Mouse (Mus musculus) thymus, postnatal 10 days (tissue): Measurements from ENCODE around the gene Aff1.

ENCODE experiments used
- DNase-seq, 2 experiments: peaks; one replicate each; pipeline ENCODE4 v3.0.0; 2021; ENCODE audit warnings: low spot score in 2 of 2

Gene Aff1

DNA sequence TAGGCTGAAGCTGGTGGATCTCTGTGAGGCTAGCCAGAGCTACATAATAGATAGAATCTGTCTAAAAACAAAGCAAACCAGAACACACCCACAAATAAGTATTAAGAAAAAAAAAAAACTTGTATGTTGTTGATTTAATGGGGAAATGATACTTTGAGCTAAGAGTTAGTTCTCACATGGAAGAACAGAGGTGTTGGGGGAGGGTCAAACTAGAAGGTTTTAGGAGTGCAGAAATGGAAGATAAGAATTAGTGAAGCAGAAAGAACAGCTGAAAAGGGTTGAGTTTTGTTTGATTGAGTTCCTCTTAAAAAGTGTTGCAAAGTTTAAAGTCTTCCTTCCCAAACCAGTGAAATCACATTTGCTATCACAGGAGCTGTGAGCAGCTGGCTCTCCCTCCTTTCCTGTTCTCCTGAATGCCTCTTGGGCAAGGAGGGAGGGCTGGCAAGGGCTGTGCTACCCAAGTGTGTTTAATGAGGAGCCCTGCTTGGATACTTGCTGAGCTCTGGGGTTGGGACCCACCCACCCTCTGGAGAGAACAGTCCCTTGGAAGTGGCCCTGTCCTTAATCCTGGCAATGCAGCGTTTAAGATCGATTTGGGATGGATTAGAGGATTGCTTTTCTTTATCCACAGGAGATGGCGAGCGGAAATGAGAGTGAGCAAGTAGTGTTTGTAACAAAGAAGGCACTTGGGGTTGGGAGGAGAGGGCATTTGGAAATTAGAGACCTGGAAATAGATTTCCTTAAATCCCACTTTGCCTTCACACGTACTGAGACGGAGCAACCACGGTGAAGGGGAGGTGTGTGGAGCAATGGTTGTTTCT lies 57.5 kb downstream of the Aff1 start:
- DNase-seq, result no peak

DNA sequence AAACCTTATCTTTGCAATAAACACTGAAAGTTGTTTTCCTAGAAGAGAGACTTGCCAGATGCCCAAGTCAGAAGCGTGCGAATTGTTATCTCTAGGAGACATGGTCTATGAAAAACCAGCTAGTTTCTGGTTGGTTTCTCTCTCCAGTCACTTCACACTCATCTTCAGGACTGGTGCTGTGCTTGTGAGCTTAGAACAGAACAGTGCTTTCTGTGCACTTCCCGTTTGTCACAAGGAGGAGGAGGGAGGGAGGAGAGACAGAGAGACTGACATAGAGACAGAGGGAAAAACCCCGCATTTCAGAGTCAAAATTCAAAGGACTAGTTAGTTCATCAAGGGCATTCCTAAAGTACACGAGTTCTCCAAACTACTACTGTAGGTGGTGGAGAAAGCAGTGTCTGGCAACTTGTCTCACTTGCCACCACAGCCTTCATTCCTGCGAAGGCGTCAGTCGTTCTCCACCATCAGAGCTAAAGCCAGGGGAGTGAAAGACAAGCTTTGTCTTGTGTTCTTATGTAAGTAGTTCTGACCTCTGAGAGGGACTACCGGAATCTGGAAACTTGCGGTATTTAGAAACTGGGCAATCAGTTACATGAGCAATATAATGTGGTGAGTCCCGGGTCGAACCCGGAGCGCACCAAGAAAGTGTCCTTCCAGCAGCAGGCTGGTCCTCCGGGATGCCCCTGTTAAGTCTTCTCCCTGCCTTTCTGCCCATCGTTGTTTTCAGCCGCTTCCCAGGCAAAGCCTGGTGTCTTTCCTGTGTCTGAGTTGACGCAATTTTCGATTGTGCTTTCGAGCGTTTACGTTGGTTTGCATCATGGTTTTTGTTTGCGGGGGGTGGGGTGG lies 60.7 kb downstream of the Aff1 start:
- peak; percentile 42 to 49 for DNase-seq

DNA sequence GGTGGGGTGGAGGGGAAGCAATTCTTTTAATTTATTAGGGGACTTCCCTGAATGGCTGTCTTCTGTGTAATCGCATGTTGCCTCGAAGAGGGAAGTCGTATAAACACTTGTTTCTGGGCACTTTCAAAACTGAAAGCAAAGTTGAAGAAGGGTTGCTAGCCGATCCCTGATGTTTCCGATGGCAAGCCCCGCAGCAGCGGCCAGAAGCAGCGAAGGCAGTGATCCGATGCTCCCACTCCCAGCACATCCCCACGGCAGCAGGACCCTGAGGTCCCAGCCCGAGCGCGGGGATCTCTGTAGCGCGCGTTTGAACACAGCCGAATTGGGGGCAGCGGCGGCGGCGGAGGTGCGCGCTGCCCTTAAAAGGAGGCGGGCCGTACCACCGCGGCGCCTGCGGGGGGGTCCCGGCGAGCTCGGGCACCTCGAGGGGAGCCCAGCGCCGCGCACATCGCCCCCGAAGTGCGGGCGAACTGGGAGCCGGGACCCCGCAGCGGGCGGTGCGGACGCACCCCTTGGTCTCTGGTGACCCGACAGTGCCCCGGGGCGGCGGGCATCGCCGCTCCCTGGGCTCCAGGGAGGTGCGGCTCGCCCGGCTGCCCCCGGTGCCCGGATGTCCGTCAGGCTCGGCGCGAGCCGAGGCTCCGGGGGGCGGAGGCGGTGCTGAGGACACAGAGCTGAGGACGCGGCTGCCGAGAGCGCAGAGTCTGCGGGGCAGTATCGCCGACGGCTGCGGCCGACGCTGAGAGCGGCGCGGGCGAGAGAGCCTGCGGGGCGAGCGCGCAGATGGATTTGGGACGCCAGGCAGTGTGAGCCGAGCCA lies 61.5 kb downstream of the Aff1 start:
- peak; percentile 87 to 95 for DNase-seq

DNA sequence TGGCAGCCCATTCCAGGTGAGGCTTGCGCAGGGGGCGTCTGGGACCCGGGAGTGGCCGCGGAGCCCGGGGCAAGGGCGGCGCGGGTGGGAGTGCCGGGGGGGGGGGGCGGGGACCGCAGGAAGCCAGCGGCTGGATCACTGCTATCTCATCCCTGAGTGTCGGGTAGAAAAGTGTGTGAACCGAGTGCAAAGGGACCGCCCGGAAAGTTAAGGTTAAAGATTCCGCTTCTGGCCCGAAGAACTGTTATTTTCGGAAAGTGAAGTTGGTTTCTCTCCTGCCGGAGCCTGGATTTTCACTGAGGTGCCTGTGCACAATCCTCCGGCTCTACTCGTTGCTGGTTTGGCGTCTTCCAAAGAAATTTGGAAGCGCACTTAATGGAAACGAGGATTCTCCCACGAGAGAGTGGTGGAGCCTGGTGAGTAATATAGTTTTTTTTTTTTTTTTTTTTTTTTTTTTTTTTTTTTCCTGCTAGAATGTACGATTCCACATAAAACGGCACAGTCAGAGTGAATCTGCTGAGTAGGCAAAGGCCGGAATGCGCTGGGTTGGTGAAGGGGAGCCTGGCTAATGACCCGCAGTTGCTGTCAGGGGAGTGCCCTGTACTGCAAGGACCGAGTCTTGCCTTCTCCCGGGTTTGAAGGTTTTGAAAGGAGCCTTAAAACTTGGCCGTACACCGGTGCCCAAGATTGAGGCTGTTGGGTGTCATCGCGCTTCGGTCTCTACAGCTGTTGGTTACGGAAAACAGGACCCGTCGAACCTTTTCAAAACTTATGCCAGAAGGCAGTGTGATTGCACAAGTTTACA lies 62.4 kb downstream of the Aff1 start:
- DNase-seq, result peak; percentile 38 to 40

DNA sequence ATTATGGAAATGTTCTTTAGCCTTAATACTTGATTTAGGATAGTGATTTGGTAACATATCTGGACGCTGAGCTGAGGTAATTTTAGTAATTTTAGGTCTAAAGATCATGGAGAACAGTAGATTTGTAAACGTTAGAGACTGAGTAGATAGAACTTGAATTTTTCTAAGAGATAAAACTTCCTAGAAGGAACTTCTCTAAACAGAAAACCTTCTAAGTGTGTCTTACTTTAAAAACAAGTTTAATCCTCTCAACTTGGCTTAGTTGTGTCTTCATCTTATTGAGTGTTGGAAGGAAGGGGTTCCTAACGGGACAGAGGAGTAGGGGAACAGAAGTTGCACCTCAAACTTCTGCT lies 62.9 kb downstream of the Aff1 start:
- DNase-seq, result no peak

DNA sequence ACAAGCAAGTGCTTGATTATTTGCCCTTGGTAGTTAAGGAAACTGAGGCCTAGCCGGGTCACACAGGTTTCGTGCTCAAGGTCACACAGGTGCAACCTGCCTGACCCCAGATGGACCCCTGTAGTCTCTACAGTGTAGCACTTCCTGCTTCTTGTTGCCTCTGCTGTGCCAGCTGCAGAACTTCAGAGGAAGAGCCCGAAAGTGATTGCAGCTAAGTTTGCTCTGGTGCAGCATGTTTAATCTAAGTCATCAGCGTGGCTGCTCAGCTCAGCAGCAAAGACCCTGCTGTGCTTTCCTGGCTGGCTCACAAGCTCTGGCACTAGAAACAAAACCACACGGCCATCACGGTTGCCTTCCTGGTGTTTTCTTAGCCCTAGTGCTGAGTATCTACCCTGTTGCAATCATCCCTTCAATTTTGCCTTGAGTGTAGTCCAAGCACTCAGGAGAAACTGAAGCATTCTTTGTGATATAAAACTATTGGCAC lies 64.1 kb downstream of the Aff1 start:
- DNase-seq, result peak; percentile 69 to 78

DNA sequence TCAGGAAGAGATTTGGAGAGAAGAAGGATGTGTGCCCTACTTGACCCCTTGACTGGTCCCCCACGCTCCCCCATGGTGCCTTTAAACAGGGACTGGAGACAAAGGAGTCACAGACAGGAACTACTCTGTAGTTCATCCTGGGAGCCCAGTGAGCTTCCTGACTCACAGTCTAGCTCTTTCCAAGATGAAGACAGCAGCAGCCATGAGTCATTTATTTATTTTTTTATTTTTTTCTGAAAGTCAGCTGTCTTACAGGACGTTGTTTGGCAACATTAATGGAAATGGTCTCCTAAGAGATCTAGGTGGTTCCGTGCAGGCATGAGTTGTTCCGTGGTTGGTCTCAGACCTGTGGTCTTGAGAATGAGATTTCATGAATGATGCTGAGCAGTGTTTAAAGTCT lies 66.3 kb downstream of the Aff1 start:
- DNase-seq, result no peak

DNA sequence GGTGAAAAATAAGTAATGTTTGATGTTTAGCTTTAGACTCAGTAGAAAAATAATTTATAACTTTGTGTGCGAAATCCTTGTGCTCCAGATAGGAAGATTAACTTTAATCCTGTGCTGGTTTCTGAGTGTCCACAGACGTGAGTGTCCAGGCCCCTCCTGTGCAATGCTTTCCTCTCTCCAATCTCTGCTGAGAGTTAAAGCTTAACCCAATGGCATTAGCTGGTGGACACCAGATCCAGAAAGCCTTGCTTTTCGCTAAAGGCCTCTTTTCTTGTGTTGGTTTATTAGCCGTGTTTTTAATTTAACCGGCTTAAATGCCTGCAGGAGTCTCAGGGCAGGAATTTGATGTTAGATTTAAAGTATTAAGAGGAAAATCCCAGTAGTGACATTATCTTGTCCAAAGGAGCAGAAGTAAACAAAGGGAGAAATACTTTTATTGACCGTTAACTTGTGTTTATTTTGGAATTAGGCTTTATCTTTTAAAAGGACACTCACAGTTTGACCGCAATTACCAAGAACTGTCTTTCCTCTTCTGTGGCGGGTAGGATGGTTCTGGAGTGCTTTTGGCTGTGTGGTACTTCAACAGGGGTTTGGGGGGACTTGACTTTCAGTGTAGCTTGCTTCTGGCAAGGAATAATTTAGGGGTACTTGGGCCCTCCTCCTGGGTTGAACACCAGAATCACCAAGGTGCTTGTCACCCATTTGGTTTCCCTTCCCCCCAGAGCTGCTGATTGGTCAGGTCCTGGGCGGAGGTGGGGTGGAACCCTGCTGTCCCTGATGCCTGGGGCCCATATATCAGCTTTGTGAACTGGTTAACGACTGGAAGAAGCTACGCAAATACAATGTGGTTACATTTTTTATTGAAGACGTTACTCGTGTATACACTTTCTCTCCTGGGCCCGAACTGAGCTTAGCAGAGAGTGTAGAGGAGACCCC lies 67.6 kb downstream of the Aff1 start:
- peak; percentile 61 to 62 for DNase-seq

DNA sequence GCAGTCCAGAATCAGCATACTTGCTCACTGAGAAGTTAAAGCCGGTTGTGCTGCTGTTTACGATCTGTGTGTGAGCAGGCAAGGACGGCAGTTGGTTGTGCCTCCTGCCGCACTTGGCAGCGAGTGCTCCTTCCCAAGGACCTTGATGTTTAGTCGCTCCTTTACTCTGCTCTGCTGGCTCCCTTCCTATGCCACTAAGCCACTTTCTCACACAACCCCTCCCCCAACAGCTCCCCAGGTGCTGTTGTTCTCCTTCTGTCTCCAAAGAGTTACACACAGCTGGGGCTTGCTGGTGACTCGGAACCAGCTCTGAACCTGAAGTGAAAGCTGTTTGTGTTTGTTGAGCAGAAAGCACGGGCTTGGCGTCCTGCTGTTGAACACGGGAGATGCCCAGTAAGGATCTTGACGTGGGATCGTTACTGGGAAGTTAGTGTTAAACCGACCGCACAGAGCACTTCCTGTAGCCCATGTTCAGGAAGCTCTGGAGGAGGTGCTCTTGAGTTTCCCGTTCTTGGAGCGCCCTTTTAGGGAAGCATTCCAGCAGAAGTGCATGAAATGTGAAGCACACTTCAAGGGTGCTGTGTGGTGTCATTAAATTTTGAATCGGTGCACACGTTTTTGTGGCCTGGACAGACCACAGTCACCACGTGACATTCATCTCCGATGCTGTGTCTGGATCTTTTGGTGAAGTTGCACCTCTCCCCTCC lies 68.4 kb downstream of the Aff1 start:
- peak; percentile 87 to 92 for DNase-seq

DNA sequence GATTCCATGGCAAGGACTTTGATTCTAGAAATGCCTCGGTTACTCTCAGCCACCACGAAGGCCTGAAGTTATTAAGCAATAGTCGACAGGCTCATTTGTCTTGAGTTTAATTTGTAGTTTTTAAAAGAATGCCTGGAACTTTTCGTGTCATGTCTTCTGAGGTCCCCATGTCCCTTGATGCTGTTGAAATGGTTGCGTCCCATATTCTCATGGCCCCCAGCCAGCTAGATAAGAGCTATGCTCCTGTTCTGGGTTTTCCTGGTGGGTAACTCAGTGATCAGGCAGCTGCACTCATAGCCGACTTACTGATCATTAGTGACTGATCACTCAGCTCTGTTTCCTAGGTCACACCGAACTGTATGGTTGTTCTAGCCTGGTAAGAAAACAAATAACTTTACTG lies 69.6 kb downstream of the Aff1 start:
- DNase-seq, result no peak

DNA sequence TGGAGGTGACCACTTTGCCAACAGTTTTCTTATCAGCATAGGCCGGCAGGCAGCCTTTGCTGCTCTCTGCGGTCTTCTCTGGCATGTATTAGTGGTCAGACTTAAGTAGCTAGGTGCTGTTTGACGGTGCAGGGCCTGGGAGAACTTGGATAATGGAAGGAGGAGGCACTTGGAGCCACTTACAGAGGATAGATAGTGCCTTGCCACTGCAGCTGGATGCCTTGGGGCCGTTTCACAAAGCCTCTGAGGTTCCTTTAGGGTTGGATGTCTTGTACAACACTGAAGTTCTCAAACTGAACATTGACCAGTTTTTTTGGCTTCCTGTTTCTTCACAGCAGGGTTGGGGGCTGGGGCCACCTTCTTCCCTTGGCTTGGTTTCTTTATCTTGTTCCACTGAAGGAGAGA lies 70.7 kb downstream of the Aff1 start:
- peak; percentile 38 to 56 for DNase-seq

DNA sequence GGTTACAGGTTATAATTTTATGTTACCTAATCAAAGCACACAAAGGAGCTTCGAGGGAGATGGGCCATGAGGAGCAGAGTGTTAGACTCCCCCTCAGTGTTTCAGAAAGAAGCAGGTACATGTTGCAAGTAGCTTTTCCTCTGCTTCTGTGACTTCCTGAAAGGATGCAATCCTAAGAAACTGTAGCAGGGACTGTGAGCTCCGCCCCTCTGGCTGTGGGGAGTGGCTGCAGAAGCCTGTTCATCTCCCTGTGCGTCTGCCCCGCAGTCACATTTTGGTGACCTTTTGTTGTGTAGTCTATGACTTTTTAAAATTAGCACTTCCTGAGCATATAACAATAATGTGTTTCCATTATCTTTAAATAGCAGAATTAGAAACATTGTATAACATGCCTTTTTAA lies 73.2 kb downstream of the Aff1 start:
- DNase-seq, result no peak

DNA sequence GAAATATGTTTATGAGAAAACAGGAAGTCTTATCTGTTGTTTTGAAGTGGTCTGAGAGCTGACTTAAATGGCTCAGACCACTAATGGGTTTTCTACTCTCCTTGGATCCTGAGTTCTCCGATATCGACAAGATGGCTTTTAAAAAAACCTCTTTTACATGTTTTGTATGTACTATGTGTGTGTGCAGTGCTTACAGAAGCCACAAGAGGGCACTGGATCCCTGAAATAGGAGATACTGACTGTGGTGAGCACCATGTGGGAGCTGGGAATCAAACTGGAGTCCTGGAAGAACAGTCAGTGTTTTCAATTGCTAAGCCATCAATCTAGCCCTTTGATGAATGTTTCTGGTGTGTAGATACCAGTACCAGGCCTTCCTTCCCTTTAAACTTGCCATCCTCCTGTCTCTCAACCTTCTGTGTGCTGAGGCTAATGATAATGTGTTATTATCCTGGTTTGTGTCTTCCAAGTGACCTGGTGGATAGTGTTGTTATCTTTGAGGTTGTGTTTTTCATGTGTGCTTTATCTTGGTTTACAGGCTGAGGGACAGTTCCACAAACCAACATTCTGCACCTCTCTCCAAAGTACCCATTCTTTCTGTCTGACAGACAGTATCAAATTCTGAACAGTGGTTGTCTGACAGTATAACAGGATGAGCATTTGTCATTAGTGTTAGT lies 73.7 kb downstream of the Aff1 start:
- DNase-seq, result no peak

DNA sequence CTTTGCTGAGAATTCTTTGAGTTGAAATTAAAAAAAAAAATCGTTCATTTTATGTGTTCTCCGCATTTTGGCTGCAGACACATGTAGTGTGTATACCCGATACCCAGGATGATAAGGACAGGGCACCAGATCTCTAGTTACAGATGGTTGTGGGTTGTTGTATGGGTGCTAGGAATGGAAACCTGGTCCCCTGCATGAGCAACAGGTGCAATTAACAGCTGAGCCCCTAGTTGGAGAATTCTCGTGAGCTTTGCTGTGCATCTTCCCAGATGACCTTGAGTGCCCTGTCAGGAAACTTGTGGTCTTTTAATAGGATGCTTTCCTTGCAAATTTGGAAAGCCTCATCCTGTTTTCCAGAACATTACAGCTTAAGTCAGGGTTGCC lies 74.2 kb downstream of the Aff1 start:
- DNase-seq, result no peak

DNA sequence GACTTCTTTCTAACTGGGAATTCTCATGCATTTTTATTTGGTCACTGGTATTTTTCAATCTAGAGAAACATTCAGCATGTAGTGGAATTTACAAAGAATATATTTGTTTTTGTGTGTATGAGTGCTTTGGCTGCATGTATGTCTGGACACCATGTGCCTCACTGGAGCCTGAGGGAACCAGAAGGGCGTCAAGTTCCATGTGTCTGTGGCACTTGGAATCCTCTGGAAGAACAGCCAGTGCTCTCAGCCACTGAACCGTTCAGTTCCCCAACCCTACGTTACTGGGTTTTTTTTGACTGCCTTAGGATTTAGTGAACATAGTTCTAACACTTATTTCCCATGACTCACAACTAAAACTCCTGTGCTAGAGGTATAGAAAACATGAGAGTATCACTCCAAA lies 76.8 kb downstream of the Aff1 start:
- no peak for DNase-seq

DNA sequence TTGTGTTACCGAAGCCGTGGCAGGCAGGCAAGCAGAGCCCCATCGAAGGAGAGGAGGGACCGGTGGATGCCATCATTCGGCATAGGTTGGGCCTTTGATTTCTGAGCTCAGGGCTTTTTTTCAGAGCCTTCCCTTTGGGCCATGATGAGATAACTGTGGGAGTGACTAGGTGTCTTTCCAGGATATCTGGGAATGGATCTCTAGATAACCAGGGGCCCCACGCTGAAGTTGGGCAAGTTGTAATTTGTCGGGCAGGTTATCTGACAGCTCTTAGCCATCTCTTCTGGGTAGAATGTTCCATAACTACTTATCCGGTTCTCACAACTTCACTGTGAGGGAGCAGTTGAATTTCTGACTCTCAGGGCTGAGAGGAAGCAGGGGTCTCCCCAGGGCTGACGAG lies 77.5 kb downstream of the Aff1 start:
- no peak for DNase-seq

DNA sequence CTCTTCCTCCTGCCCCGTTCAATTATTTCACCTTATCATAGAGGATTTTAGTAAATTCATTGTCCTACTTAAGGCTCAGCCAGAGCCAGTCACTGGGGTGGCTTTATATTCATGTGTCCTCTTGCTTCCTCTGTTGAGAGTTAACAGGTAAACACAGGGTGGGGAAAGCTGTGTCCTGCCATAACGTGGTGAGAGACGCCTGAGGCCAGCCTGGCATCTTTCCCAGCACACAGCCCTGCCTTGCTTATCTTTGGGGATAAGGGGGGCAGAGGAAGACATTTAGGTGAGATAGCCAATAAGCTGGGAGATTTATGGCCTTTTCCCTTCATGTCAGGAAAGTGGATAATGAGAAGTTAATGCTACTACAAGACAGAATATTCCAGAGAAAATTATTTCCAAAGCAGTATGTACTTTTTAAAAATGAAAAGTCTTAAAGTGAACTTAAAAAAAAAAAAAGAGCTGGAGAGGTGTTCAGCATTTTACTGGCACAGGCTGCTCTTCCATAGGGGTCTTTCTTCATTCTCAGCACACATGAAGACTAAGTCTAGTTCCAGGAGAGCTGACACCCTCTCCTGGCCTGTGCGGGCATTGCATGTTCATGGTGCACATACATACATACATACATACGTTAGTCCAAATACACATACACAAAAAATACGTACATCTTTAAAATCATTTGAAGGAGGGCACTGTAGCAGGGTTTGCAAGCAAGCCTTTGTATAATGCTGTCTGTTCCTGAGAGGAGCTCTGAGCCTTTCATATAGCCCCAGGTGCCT lies 78.5 kb downstream of the Aff1 start:
- no peak for DNase-seq

DNA sequence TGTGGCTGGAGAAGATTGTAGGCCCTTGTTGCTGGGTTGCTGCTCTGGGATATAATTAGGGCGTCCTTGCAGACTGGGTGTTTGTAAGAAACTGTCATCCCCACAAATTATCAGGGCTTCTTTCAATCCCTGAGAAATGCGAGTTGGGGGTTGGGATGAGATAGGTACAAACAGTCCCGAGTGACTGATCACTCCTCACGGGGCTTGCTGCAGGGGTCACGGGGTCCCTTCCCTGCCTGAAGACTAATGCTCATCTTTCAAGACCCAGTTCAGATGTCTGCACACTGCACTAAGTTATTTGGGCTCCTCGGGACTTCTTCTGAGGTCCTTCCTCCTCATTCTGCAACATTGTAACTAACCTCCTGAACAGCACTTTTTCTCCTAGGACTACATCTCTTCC lies 79.2 kb downstream of the Aff1 start:
- DNase-seq, result no peak
